Mouse (Mus musculus) CD4-positive naive resting alpha-beta T cell, adult 76 days (primary cell): ENCODE measurements around the gene Ces2f. TPM values are rescaled to one million over a fixed set of nuclear protein-coding genes. Genes with fewer than 3 reads are reported as not detected.

Experiments used
- total RNA-seq: library from RNA; stranded (reverse); gene quantifications from one replicate; pipeline ENCODE4 v1.2.4, GENCODE M21; 2023

Ces2f gene
- not detected for total RNA-seq

GRCm38 (mm10) chr8:104947056-104947455 lies at the start of gene Ces2f:
Ces2f (plus strand) TSS chr8:104947356.

GRCm38 (mm10) chr8:104925972-104926596 lies 21.1 kb upstream of the Ces2f start, which contains the start of gene Ces2e:
Ces2e (plus strand) TSS chr8:104926260.

DNA sequence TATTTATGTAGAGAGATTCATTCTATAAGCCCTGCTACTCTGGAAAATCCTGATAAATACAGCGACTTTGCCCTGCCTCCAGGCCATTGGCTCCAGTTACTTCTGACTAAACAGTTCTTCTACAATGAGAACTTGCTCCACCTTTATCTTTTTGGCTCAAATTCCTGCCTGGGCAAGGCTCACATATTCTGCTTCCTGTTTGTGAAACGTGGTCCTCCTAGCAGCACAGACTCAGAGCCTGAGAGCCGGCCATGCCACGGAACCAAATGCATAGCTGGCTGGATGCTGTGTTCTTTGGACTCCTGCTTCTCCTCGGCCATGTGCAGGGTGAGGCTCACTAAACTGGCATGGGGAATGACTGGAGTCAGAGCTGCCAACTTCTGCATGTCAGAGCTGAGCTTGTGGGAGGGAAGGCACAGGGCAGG lies 14.4 kb downstream of the Ces2f start, which contains the start of gene Ces2g:
Gene Ces2g (plus strand): TSS at position 182 of the 425 bp plus-strand sequence.

DNA sequence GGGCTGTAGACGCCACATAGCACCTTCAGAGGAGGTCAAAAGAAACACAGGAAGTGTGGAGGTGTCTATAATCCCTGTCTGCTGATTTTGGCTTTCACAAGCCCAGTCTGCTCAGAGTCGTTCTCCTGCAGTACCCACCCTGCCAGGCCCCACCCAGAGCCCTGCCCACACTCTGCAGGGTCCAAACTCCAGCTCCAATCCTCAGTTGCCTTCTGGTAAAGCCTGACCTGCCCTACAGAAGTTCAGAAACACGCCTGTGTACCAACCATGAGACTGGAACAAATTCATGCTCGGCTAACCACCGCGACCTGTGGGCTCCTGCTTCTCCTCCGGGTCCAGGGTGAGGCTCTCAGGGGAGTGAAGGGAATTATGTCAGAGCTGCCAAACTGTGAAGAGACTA lies 53.4 kb downstream of the Ces2f start, which contains the start of gene Ces2h:
Gene Ces2h (plus strand): TSS at position 268 of the 400 bp plus-strand sequence.

Other genes starting within 250 kb of the Ces2f start
- not detected for gene Ces2a, start 213.4 kb upstream of the Ces2f start, total RNA-seq
- not detected for gene Ces2b, start 115.8 kb upstream of the Ces2f start, total RNA-seq
- not detected for gene Ces2c, start 100.3 kb upstream of the Ces2f start, total RNA-seq
- gene Ces2e, start 21.1 kb upstream of the Ces2f start, total RNA-seq = not detected
- 0.38 TPM for gene Ces2g, start 14.4 kb downstream of the Ces2f start, total RNA-seq
- gene Ces2h, start 53.5 kb downstream of the Ces2f start, total RNA-seq = not detected
- not detected for gene Ces3a, start 101.2 kb downstream of the Ces2f start, total RNA-seq
- gene Ces3b, start 136.4 kb downstream of the Ces2f start, total RNA-seq = not detected
- not detected for gene Ces4a, start 184.4 kb downstream of the Ces2f start, total RNA-seq
- 96.8 TPM for gene Cbfb, start 223.3 kb downstream of the Ces2f start, total RNA-seq